Mouse (Mus musculus) myocyte (in vitro differentiated cells): ENCODE measurements around the gene Cobll1. TPM values are rescaled to one million over a fixed set of nuclear protein-coding genes. Genes with fewer than 3 reads are reported as not detected.

Experiments
- H3K27me3 ChIP-seq: one replicate; pipeline ENCODE4 v1.6.1; 2011; ENCODE audit not compliant: control insufficient read depth, insufficient read depth, insufficient read length
- H3K36me3 ChIP-seq: one replicate; pipeline ENCODE4 v1.6.1; 2011; ENCODE audit not compliant: control insufficient read depth, insufficient read depth
- H3K4me2 ChIP-seq: one replicate; pipeline ENCODE4 v1.6.1; 2011; ENCODE audit warnings: low read depth, control low read depth
- H3K4me3 ChIP-seq: one replicate; pipeline ENCODE4 v1.5.1; 2011; ENCODE audit warnings: mild to moderate bottlenecking, control low read depth, moderate library complexity
- H3K79me2 ChIP-seq: one replicate; pipeline ENCODE4 v1.6.1; 2011; ENCODE audit not compliant: control insufficient read depth, insufficient read depth
- H3ac ChIP-seq: one replicate; pipeline ENCODE4 v1.6.1; 2011; ENCODE audit not compliant: control insufficient read depth, insufficient read length
- CEBPB ChIP-seq: IDR thresholded peaks from 2 replicates; pipeline ENCODE4 v1.6.1; 2011; ENCODE audit warnings: mild to moderate bottlenecking, moderate library complexity; ENCODE audit not compliant: poor library complexity, insufficient read depth, severe bottlenecking
- E2F4 ChIP-seq: IDR thresholded peaks from one replicate; pipeline ENCODE4 v1.6.1; 2011; ENCODE audit warnings: mild to moderate bottlenecking, control low read depth, moderate library complexity; ENCODE audit not compliant: insufficient read depth
- MAX ChIP-seq: IDR thresholded peaks from one replicate; pipeline ENCODE4 v1.6.1; 2011; ENCODE audit warnings: low read depth, mild to moderate bottlenecking, control low read depth
- MYOD1 ChIP-seq, 3 experiments: IDR thresholded peaks; one replicate each; pipeline ENCODE4 v1.6.1; 2011; ENCODE audit warnings: control low read depth in 2 of 3, low read depth in 2 of 3, mild to moderate bottlenecking in 2 of 3, moderate library complexity in 1 of 3; ENCODE audit not compliant: insufficient read length in 2 of 3, control insufficient read depth in 1 of 3
- MYOG ChIP-seq, 3 experiments: IDR thresholded peaks; one replicate each; pipeline ENCODE4 v1.6.1; 2011; ENCODE audit warnings: control low read depth in 2 of 3, low read depth in 2 of 3, mild to moderate bottlenecking in 2 of 3; ENCODE audit not compliant: insufficient read length in 2 of 3, control insufficient read depth in 1 of 3, insufficient read depth in 1 of 3
- POLR2A ChIP-seq: IDR thresholded peaks from one replicate; pipeline ENCODE4 v1.6.1; 2011; ENCODE audit warnings: low read depth, mild to moderate bottlenecking, control low read depth, moderate library complexity; ENCODE audit not compliant: insufficient read length
- POLR2AphosphoS2 ChIP-seq: IDR thresholded peaks from one replicate; pipeline ENCODE4 v1.6.1; 2011; ENCODE audit warnings: low read depth, control low read depth; ENCODE audit not compliant: insufficient read length
- REST ChIP-seq: IDR thresholded peaks from one replicate; pipeline ENCODE4 v1.6.1; 2011; ENCODE audit warnings: mild to moderate bottlenecking, control low read depth, moderate library complexity; ENCODE audit not compliant: insufficient read depth, insufficient read length
- SRF ChIP-seq: IDR thresholded peaks from one replicate; pipeline ENCODE4 v1.6.1; 2011; ENCODE audit warnings: low read depth; ENCODE audit not compliant: control insufficient read depth, insufficient read length
- TCF12 ChIP-seq: IDR thresholded peaks from one replicate; pipeline ENCODE4 v1.6.1; 2011; ENCODE audit warnings: mild to moderate bottlenecking, control low read depth; ENCODE audit not compliant: poor library complexity, insufficient read depth, severe bottlenecking
- TCF3 ChIP-seq: IDR thresholded peaks from one replicate; pipeline ENCODE4 v1.6.1; 2011; ENCODE audit warnings: low read depth, control low read depth; ENCODE audit not compliant: insufficient read length
- USF1 ChIP-seq: IDR thresholded peaks from one replicate; pipeline ENCODE4 v1.6.1; 2011; ENCODE audit warnings: low read depth, mild to moderate bottlenecking, control low read depth, moderate library complexity
- polyA plus RNA-seq: library from polyadenylated mRNA; unstranded; fragments of >200 nt; fragmentation: generic; extraction: Trizol; gene quantifications from one replicate; pipeline ENCODE4 v1.2.1, GENCODE M21; 2012; ENCODE audit warnings: missing spikeins

The Cobll1 gene
- polyA plus RNA-seq, 1 experiment, result 2.4 TPM

GRCm38 (mm10) chr2:65139606-65140329 is 99.4 kb downstream of the Cobll1 start:
- Histone ChIP-seq H3K4me2 (no peak overlapping the region), H3K79me2 (no peaks in the 10 kb centered on the region), H3K36me3 (no peaks in the 10 kb centered on the region), H3ac (no peak overlapping the region), H3K4me3 (no peak overlapping the region), H3K27me3 (no peaks in the 10 kb centered on the region)
- TF ChIP-seq REST, result no peak
- no peak for TF ChIP-seq MYOG (IDR thresholded peaks at IDR 0.05; ENCODE audit: control insufficient read depth in 1 of 3, insufficient read depth in 1 of 3, insufficient read length in 2 of 3, low read depth in 2 of 3)
- TF ChIP-seq USF1, result no peak
- no peak for TF ChIP-seq TCF3
- no peak for TF ChIP-seq TCF12
- TF ChIP-seq MAX, result no peak
- no peak for TF ChIP-seq MYOD1 (IDR thresholded peaks at IDR 0.05; ENCODE audit: control insufficient read depth in 1 of 3, insufficient read length in 2 of 3, low read depth in 2 of 3)
- TF ChIP-seq POLR2AphosphoS2, result no peak
- no peak for TF ChIP-seq CEBPB
- TF ChIP-seq POLR2A, result no peak
- TF ChIP-seq E2F4, result no peak
- TF ChIP-seq SRF, result no peak

DNA sequence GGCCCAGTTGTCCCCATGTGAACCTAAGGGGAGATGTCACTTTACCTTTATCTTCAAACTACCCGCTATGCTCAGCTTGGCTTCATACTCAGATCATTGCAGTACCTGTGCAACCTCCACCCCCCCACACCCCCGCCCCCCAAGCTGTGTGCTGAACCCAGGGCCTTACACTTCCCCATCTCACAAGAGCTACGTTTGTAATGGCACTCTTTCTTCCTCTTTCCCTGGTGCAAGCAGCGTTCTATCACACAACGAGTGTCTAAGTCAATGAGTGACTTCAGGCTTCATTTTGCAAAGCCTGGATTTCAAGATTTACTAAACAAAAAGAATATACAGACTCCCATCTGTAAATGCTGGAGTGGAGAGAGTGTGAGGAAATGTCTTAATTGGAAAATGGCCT is 100.2 kb downstream of the Cobll1 start:
- Histone ChIP-seq H3K4me2 (no peak overlapping the region), H3K36me3 (no peaks in the 10 kb centered on the region), H3K27me3 (no peaks in the 10 kb centered on the region), H3K79me2 (no peaks in the 10 kb centered on the region), H3K4me3 (no peak overlapping the region), H3ac (no peak overlapping the region)
- TF ChIP-seq E2F4 (no peak), TCF12 (no peak), MYOD1 (IDR thresholded peaks at IDR 0.05; ENCODE audit: control insufficient read depth in 1 of 3, insufficient read length in 2 of 3, low read depth in 2 of 3) (no peak), POLR2AphosphoS2 (no peak), CEBPB (no peak), SRF (no peak), REST (no peak), TCF3 (no peak)

- H3K27me3 ChIP-seq, result no peaks in the 10 kb centered on the region
- H3K36me3 ChIP-seq, result no peaks in the 10 kb centered on the region
- no peak for TF ChIP-seq USF1
- no peak for TF ChIP-seq TCF12
- no peak for TF ChIP-seq CEBPB
- TF ChIP-seq POLR2AphosphoS2, result no peak
- no peak for TF ChIP-seq SRF
- no peak for TF ChIP-seq E2F4
- TF ChIP-seq MAX, result no peak
- TF ChIP-seq MYOD1 (IDR thresholded peaks at IDR 0.05; ENCODE audit: control insufficient read depth in 1 of 3, insufficient read length in 2 of 3, low read depth in 2 of 3), result no peak
- TF ChIP-seq TCF3, result no peak
- no peak for TF ChIP-seq POLR2A
- TF ChIP-seq MYOG (IDR thresholded peaks at IDR 0.05; ENCODE audit: control insufficient read depth in 1 of 3, insufficient read depth in 1 of 3, insufficient read length in 2 of 3, low read depth in 2 of 3), result no peak
- TF ChIP-seq REST, result no peak
- no peak overlapping the region for H3K4me3 ChIP-seq
- no peak overlapping the region for H3ac ChIP-seq
- no peak overlapping the region for H3K4me2 ChIP-seq
- no peaks in the 10 kb centered on the region for H3K79me2 ChIP-seq
Measured at GRCm38 (mm10) chr2:65126141-65126783, 112.9 kb downstream of the Cobll1 start.

DNA sequence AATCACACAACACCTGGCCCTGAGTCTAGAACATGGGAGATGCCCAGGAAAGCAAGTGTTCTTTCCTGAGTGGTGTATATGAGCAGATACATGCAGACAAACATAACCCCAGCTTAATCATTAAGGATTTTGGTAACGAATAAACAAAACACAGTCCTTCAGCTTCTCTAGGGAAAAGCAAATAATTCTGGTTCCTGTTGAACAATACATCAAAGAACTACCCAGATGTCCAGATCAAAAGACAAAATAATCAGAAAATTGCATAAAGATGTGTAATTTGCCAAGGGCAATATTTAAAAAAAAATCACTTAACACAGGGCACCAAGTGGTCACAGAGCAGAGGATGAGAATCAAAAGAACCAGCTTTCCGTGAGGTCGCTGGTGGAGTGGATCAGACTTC is 115.5 kb downstream of the Cobll1 start:
- Histone ChIP-seq H3K4me3 (no peak overlapping the region), H3K36me3 (no peaks in the 10 kb centered on the region), H3K79me2 (no peaks in the 10 kb centered on the region), H3K27me3 (no peaks in the 10 kb centered on the region), H3ac (no peak overlapping the region), H3K4me2 (no peak overlapping the region)
- TF ChIP-seq POLR2A, result no peak
- no peak for TF ChIP-seq MYOD1 (IDR thresholded peaks at IDR 0.05; ENCODE audit: control insufficient read depth in 1 of 3, insufficient read length in 2 of 3, low read depth in 2 of 3)
- no peak for TF ChIP-seq USF1
- TF ChIP-seq REST, result no peak
- no peak for TF ChIP-seq SRF
- TF ChIP-seq MAX, result no peak
- TF ChIP-seq MYOG (IDR thresholded peaks at IDR 0.05; ENCODE audit: control insufficient read depth in 1 of 3, insufficient read depth in 1 of 3, insufficient read length in 2 of 3, low read depth in 2 of 3), result no peak
- TF ChIP-seq TCF12, result no peak
- no peak for TF ChIP-seq POLR2AphosphoS2
- TF ChIP-seq E2F4, result no peak
- no peak for TF ChIP-seq CEBPB
- no peak for TF ChIP-seq TCF3

GRCm38 (mm10) chr2:65121435-65121834 is 117.8 kb downstream of the Cobll1 start:
- no peaks in the 10 kb centered on the region for H3K79me2 ChIP-seq
- H3ac ChIP-seq, result no peak overlapping the region
- TF ChIP-seq POLR2A (no peak), CEBPB (no peak), USF1 (no peak), E2F4 (no peak), TCF12 (no peak), REST (no peak), SRF (no peak), MAX (no peak), POLR2AphosphoS2 (no peak), MYOG (IDR thresholded peaks at IDR 0.05; ENCODE audit: control insufficient read depth in 1 of 3, insufficient read depth in 1 of 3, insufficient read length in 2 of 3, low read depth in 2 of 3) (no peak), MYOD1 (IDR thresholded peaks at IDR 0.05; ENCODE audit: control insufficient read depth in 1 of 3, insufficient read length in 2 of 3, low read depth in 2 of 3) (no peak), TCF3 (no peak)
- no peak overlapping the region for H3K4me3 ChIP-seq
- no peaks in the 10 kb centered on the region for H3K36me3 ChIP-seq
- H3K4me2 ChIP-seq, result no peak overlapping the region
- H3K27me3 ChIP-seq, result no peaks in the 10 kb centered on the region
